8 mouse cellular contexts compared by ENCODE assay signal in the genomic region with DNA sequence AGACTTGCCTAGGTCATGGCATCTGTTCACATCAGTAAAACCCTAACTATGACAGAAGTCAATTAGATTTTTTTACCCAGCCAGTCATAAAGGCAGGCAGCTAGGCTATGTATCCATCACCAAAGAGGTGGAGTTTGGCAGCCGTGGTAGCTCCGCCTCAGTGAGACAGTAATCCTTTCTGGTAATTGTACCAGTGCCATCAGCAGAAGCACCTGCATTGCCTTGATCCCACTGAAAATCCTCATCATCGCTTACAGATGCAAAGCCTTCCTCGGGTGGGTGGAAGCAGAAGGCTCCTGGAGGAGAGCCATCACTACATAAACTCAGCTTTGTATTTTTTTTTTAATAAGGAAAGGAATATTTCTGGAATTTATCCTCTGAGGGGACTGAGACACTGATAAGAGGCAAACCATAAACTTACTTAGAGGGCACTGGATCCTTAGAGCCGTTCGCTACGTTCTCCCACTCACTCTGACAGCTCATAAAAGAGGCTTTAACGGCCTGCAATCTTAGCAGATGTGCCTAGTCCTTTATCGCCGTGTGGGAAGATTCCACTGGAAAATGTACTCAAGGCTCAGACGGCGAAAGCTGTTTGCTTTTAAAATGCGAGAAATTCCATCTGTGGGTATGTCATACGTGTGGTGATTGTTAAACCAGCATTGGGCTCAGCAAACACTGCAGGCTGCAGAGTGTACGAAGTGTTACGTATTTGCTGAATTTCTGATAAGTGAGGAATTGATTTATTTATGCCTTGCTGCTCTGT.
DNase-seq lines count a peak whose midpoint lies in the region; ATAC-seq and TF ChIP-seq lines count a peak whose summit lies in the region.

No protein-coding gene starts in this region.

- peaks cover 32% of the 10 kb centered on the region for H3K4me1 ChIP-seq in neural tube, embryonic 15.5 days
- 0 out of 2 replicates have a peak, but pooled peaks cover 3% of the 10 kb centered on the region for H3K4me1 ChIP-seq in hindbrain, embryonic 13.5 days (replicated peaks)

- H3K27me3 ChIP-seq in neural tube, embryonic 15.5 days (replicated peaks): no peaks in the 10 kb centered on the region
- no peaks in the 10 kb centered on the region for H3K27me3 ChIP-seq in hindbrain, embryonic 13.5 days

- peak overlapping the region; percentile 60 for H3K27ac ChIP-seq in left cerebral cortex, adult 2 months
- H3K27ac ChIP-seq in neural tube, embryonic 15.5 days (replicated peaks): peak overlapping the region; percentile 43
- H3K27ac ChIP-seq in hindbrain, embryonic 13.5 days: no peak overlapping the region

- H3K36me3 ChIP-seq in neural tube, embryonic 15.5 days: no peaks in the 10 kb centered on the region; the same call in 1 of the 2 replicates
- H3K36me3 ChIP-seq in hindbrain, embryonic 13.5 days: peaks cover 30% of the 10 kb centered on the region

- peak; percentile 24 to 36 for DNase-seq in left cerebral cortex, adult 2 months (ENCODE audit: extremely low spot score in 1 of 2, low spot score in 2 of 2)
- DNase-seq in left cerebral cortex, adult 11 months (ENCODE audit: low spot score): no peak
- peak; percentile 18 for DNase-seq in forelimb bud, embryonic 11.5 days (ENCODE audit: low read depth, low spot score)
- DNase-seq in layer of hippocampus, adult 18-20 months (ENCODE audit: low spot score in 2 of 2): peak; percentile 60 to 80
- no peak for DNase-seq in urinary bladder, postnatal 36 days (ENCODE audit: low spot score in 2 of 2)
- no peak for DNase-seq in gastrocnemius, postnatal 14 days

- H3K4me2 ChIP-seq in neural tube, embryonic 15.5 days: peak overlapping the region; percentile 9; the same call in 1 of the 2 replicates
- no peak overlapping the region for H3K4me2 ChIP-seq in hindbrain, embryonic 13.5 days

- H3K4me3 ChIP-seq in left cerebral cortex, adult 2 months: peak overlapping the region; percentile 18; the same call in 1 of the 2 replicates
- H3K4me3 ChIP-seq in neural tube, embryonic 15.5 days (replicated peaks): no peak overlapping the region
- no peak overlapping the region for H3K4me3 ChIP-seq in hindbrain, embryonic 13.5 days

- 40% methylated on average over 16 of the region's 16 CpGs for WGBS in neural tube, embryonic 15.5 days
- WGBS in hindbrain, embryonic 13.5 days: 71% methylated on average over 16 of the region's 16 CpGs

- ATAC-seq in neural tube, embryonic 15.5 days (ENCODE audit: low FRiP score): no peak
- ATAC-seq in hindbrain, embryonic 13.5 days (ENCODE audit: low FRiP score): no peak

- intact Hi-C loops in left cerebral cortex, adult 2 months (cut with DNase I): loop anchor here (2.0 to 5.0 kb wide), 3 partner anchors 44 to 351 kb away; a partner anchor contains a TSS
- intact Hi-C loops in gastrocnemius, postnatal 14 days (cut with DNase I; ENCODE audit: low total_unique reads): no loop called here

- no peak for TF ChIP-seq CTCF in left cerebral cortex, adult 2 months (IDR thresholded peaks at IDR 0.05)

- no peaks in the 10 kb centered on the region for H3K9me3 ChIP-seq in neural tube, embryonic 15.5 days (replicated peaks)
- H3K9me3 ChIP-seq in hindbrain, embryonic 13.5 days: no peaks in the 10 kb centered on the region; the same call in 1 of the 2 replicates

- no peak overlapping the region for H3K9ac ChIP-seq in neural tube, embryonic 15.5 days (replicated peaks)
- no peak overlapping the region for H3K9ac ChIP-seq in hindbrain, embryonic 13.5 days

Comparison
In these comparisons a context has a peak if more than half of its experiments do, and no peak if none do; other contexts are left out.
1. DNase-seq: peak in left cerebral cortex, adult 2 months (2 of 2), forelimb bud, embryonic 11.5 days (single experiment) and layer of hippocampus, adult 18-20 months (2 of 2); none in left cerebral cortex, adult 11 months (single experiment), urinary bladder, postnatal 36 days (0 of 2) and gastrocnemius, postnatal 14 days (single experiment).